Mouse (Mus musculus) effector memory CD4-positive, alpha-beta T cell, adult 5 months (primary cell): ENCODE results near the gene Ksr1. TPM values are rescaled to one million over a fixed set of nuclear protein-coding genes. Genes with fewer than 3 reads are reported as not detected.

Experiments used
- polyA plus RNA-seq: library from polyadenylated mRNA; unstranded; fragments of 100-300 nt; shearing (Covaris generic); gene quantifications from one replicate; pipeline ENCODE4 v1.2.1, GENCODE M21; 2017

Ksr1 gene
- polyA plus RNA-seq, result 20.6 TPM

DNA sequence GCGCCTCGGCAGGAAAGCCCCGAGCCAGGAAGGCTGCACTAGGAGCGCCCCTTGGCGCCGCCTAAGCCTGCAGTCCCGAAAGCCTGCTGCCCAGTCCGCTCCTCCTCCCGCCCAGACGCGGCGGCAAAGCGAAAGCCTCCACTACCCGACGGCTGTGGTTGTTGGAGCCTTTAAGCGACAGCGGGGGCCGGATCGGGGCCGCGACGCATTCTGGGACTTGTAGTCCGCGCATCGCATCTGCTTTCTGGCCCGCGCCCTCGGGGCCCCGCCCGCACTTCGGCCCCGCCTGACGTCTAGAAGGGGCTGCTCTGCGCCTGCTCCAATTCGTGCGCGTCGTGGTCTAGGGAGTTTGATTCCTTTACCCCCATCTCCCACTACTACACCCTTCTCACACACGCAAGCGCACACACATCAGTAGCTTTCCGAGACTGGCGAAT, at the start of gene Ksr1:
TSS of gene Ksr1 (minus strand) at position 77 of the 437 bp plus-strand sequence.

GRCm38 (mm10) chr11:78984483-78985177, 161.6 kb downstream of the Ksr1 start, which contains the start of gene Lgals9:
TSS of gene Lgals9 (minus strand) at chr11:78984946.

Other genes starting within 250 kb of the Ksr1 start
- gene Nos2, start 225.6 kb downstream of the Ksr1 start, polyA plus RNA-seq, result not detected
- gene Lgals9, start 161.5 kb downstream of the Ksr1 start, polyA plus RNA-seq, result 150 TPM
- 377 TPM for gene Wsb1, start 108.3 kb upstream of the Ksr1 start, polyA plus RNA-seq
- not detected for gene Gm9964, start 150.5 kb upstream of the Ksr1 start, polyA plus RNA-seq
- 3.6 TPM for gene Nf1, start 193.3 kb upstream of the Ksr1 start, polyA plus RNA-seq